Mouse (Mus musculus): ENCODE results near the gene Iqsec1.

GRCm38 (mm10) chr6:90722993-90723392 lies 265.5 kb downstream of the Iqsec1 start:
- no peak for TF ChIP-seq CTCF (IDR thresholded peaks at IDR 0.05; ENCODE audit: extremely low read depth, insufficient read length, insufficient replicate concordance, low read depth, low read length)
- TF ChIP-seq POLR2A (IDR thresholded peaks at IDR 0.05; ENCODE audit: low read depth, low read length), result no peak
